Mouse (Mus musculus) bone marrow macrophage, adult 2 months (primary cell): ENCODE data around the gene Pla2g16.

Source experiments
- CTCF ChIP-seq: IDR thresholded peaks from 2 replicates; pipeline ENCODE4 v1.5.1; 2012; ENCODE audit warnings: low read depth, mild to moderate bottlenecking, low read length, moderate library complexity
- POLR2A ChIP-seq: IDR thresholded peaks from 2 replicates; pipeline ENCODE4 v1.6.1; 2012; ENCODE audit warnings: mild to moderate bottlenecking, low read depth, low read length, borderline replicate concordance

DNA sequence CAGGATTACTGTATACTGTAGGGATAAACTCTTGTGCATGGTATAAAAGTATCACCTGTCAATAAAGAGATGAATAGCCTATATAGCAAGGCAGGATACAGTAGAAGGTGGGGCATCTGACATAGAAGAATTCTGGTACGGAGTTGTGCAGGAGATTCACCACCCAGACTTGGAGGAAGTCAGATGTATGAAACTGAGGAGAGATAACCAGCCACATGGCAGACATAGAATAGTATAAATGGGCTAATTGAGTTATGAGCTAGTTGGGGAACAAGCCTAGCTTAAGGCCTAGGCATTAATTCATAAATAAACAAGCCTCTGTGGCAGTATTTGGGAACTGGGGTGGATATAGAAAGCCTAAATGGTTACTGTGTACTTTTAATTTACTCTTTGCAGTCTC, 40.8 kb upstream of the Pla2g16 start:
- TF ChIP-seq POLR2A, result no peak
- TF ChIP-seq CTCF, result no peak
